Mouse (Mus musculus): ENCODE measurements around the gene Tmem51. TPM values are rescaled to one million over a fixed set of nuclear protein-coding genes. Genes with fewer than 3 reads are reported as not detected.

Gene Tmem51
- polyA plus RNA-seq, 1 experiment from 2014 or later, result 23.0 TPM

Other genes with a start within 250 kb of the Tmem51 start
- gene Ctrc, start 237.9 kb downstream of the Tmem51 start, polyA plus RNA-seq (2014; fragmentation: Nextera tagmentation; extraction: Ambion mirVana), result not detected in 2 replicates
- 29.5 and 30.3 TPM in 2 replicates for gene Efhd2, start 209.4 kb downstream of the Tmem51 start, polyA plus RNA-seq (2014; fragmentation: Nextera tagmentation; extraction: Ambion mirVana)
- 0.15 and 0.60 TPM in 2 replicates for gene Fhad1, start 69.2 kb downstream of the Tmem51 start, polyA plus RNA-seq (2014; fragmentation: Nextera tagmentation; extraction: Ambion mirVana)
- gene Kazn, start 155.1 kb upstream of the Tmem51 start, polyA plus RNA-seq (2014; fragmentation: Nextera tagmentation; extraction: Ambion mirVana), result 11.3 and 12.9 TPM in 2 replicates

Data from kidney, embryonic 14.5 days (tissue).